Mouse (Mus musculus): ENCODE results near the gene Aoah.

- no peak for TF ChIP-seq POLR2A (IDR thresholded peaks at IDR 0.05; ENCODE audit: borderline replicate concordance, extremely low read depth, insufficient read depth, insufficient read length, poor library complexity, severe bottlenecking)
- TF ChIP-seq CTCF (IDR thresholded peaks at IDR 0.05; ENCODE audit: borderline replicate concordance, extremely low read depth, insufficient read depth, insufficient read length), result no peak
Measured at GRCm38 (mm10) chr13:20936016-20936415, 142.1 kb downstream of the Aoah start.
